Mouse (Mus musculus) urinary bladder, adult 18-20 months (tissue): ENCODE measurements around the gene Nxph4.

Source experiments
- DNase-seq, 2 experiments: peaks; one replicate each; pipeline ENCODE4 v3.0.0; 2022; ENCODE audit warnings: low spot score in 2 of 2, mixed read lengths in 2 of 2

Gene Nxph4

DNA sequence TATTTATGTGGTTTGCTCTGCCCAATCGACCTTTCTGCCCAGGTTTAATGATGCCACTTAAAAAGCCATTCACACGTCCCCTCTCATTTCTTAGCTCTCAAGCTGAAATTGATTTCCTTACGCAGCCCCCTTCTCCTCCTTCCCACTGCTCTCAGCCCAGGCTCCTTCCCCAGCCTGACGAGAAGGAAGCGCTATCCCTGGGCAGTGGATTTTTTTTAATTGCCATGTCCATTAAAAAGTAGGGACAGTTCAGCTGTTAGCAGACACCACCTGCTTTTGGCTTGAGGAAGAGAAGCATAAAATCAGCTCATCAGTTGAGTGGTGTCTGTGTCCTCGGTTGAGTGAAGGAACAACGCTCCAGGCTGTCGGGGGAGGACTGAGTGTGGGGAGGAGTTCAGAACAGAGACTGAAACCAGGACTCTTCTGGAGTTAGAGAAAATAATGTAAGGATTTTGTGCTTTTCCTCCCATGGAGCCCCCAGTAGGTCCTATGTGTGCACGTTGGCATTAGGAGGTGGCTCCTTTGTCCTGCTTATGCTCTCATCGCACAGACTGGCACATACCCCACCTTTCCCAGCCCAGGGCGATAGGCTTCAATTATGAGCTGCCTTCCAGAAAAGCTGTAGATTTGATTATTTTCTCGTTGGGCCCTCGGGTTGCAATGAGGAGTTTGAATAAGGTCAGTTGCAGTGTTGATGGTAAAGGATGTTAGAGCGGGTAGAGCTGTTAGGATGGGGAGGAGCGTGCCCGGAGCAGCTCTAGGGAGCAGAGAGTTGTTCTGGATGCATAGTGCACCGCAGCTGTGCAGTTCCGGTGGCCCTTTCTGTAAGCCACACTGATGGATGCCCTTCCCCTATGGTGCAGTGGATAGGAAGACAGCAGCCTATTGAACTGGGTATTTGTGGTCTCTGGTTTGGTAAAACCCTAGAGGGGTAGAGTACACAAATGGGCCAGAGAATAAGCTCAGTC, 43.9 kb downstream of the Nxph4 start:
- DNase-seq: no peak

DNA sequence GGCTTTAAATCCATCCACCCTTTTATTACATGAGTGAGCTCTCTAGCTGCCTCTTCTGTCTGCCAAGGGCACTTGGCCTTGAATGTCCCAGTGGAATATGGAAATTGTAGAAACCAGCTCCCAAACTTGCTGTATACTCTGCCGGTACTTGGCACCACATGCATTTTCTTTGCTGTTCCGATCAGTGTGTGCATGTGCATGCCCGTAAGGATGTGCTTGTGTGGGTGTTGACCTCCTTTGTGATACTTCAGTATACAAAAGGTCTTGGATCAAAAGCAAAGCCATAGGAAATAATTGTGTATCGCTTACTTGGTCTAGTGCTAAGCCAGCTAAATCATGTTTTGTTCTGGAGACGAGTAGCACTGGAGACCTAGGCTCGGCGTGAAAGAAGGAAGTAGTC, 45.5 kb downstream of the Nxph4 start:
- DNase-seq: no peak

DNA sequence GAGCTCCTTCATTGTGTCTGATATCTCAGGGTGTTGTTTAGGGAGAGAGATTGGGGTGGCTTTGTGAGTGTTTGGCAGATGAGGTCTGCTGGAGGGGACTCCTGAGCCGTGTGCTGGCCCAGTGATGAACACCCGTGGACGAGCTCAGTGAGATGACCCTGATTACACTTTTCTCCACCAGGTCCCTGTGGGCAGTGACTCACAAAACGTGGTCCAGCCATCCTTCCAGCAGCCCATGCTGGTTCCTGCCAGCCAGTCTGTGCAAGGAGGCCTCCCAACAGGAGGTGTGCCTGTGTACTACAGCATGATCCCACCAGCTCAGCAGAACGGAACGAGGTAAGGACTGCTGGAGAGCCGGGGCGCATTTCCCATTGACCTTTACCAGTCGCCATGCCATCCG, 49.1 kb downstream of the Nxph4 start:
- no peak for DNase-seq

DNA sequence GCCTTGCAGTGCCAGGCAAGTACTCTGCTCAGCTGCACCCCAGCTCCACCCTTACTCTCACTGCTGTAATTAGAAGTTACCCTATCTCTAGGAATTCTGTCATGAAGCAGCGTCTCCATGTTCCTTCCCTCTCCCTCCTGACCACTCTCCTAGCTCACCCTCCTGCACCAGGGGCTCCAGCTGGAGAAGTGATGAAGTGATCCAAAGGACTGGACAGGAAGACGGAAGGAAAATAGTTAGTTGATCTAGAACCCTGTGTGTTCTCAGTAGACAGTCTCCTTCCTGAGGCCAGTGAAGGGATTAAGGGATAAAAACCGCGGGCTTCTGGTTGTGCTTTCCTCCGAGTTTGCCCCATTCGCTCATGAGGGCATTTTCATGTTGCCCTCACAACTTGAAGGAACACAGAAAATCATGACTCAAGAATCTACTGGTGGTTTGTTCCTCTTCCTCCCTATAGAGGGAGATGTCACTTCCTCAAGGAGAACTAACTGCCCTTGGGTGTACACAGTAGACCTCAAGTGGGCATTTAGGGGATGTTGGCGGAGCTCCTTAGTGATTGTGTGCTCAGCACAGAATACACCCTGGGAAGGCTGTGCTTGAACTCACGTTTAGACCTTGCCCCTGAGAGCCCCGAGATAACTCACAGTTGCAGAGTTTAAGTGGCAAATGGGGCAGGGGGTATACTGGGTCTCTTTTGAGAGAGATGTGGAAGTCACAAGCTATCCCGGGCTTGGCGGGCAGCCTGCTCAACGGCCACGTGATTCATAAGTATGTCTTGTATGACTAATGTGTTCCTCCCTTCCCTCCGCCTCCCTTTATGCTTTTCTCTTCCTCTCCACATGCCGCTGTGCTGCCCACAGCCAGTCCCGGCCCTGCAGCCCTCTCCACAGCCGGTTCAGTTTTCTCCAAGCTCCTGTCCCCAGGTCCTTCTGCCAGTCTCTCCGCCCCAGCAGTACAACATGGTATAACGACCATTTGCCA, 53.2 kb downstream of the Nxph4 start:
- peak; percentile 33 to 55 for DNase-seq

DNA sequence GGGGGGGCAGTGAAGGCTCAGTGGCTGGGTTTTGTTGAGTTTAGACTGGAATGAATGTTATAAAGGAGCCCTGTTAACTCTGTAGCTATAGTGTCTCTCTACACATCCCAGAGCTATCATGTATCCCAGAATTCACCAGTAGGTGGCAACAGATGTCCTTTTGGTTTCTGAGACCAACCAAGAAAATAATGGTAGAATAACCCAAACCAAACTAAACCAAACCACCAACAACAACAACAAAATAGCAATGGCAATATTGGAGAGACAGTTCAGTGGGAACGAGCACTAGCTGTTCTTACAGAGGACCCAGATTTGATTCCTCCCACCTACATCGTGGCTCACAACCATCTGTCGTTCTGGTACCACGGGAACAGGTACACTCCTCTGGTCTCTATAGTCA, 55.2 kb downstream of the Nxph4 start:
- DNase-seq: no peak

DNA sequence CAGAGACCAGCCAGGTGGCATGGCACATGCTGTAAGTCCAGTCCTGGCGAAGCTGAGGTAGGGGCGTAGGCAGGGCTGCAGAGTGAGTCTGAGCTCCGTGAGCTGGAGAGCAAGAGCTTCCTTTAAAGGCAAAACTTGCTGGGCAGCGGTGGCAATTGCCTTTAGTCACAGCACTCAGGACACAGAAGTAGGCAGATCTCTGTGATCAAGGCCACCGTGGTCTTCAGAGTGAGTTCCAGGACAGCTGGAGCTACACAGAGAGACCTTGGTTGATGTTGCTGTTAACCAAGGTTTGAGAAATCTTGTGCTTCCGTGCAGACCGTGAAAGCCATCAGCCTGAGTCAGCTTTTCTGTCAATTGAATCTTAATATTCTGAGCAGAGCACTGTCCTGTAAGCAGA, 57.1 kb downstream of the Nxph4 start:
- DNase-seq: no peak

DNA sequence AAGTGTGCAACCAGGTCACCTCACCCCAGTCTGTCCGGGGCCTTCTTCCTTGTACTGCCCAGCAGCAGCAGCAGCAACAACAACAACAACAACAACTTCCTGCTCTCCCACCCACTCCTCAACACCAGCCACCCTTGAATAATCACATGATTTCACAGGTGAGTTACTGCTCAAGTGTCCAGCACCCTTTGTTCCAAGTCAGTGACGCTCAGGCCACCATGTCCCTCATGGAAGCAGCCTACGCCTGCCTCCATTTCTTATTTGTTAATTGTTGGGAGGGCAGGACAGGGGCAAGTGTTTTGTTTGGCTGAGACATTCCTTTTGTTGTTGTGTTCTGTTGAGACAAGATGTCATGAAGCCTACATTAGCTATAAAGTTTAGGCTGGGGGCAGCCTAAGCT, 57.8 kb downstream of the Nxph4 start:
- no peak for DNase-seq
